Mouse (Mus musculus) cerebellum, postnatal 36 days (tissue): ENCODE measurements around the gene Kbtbd7.
"Not testable (repeated sequence)": the region's sequence is repeated elsewhere in the genome, so short reads cannot be mapped to it uniquely, and the experiment has no call there.

Experiments
- DNase-seq, 2 experiments: peaks; one replicate each; pipeline ENCODE4 v3.0.0; 2021 to 2022; ENCODE audit warnings: mixed read lengths in 2 of 2

Gene Kbtbd7

DNA sequence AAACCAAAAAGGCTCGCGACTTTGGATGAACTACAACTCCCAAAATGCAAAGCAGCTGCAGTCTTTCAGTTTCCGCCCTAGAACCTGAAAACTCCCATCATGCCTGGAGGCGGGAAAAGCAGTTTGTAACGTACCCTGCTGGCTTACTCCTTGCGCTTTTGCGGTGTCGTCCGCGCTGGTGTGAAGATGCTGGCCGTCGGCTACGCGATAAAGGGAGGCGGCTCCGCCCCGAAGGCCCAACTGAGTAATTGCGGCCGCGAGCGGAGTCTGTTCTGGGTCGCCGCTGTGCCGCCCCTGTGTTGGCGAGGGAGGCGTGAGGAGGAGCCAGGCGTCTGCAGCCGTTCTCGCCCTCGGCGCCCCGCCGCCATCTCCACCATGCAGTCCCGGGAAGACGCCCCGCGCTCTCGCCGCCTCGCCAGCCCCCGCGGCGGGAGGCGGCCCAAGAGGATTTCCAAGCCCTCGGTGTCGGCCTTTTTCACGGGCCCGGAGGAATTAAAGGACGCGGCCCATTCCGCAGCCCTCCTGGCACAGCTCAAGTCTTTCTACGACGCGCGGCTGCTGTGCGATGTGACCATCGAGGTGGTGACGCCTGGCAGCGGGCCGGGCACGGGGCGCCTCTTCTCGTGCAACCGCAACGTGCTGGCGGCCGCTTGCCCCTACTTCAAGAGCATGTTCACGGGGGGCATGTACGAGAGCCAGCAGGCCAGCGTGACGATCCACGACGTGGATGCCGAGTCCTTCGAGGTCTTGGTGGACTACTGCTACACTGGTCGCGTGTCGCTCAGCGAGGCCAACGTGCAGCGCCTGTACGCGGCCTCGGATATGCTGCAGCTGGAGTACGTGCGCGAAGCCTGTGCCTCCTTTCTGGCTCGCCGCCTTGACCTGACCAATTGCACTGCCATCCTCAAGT lies 25.6 kb downstream of the Kbtbd7 start, which contains the start of gene Kbtbd6:
TSS of gene Kbtbd6 (plus strand) at position 155 of the 910 bp plus-strand sequence.
- peak; percentile 71 to 79 for DNase-seq

DNA sequence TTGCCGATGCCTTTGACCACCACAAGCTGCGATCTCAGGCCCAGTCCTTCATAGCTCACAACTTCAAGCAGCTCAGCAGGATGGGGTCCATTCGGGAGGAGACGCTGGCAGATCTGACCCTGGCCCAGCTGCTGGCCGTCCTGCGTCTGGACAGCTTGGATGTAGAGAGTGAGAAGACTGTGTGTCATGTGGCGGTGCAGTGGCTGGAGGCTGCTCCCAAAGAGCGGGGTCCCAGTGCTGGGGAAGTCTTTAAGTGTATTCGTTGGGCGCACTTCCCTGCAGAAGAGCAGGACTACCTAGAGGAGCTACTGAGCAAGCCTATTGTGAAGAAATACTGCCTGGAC lies 26.3 kb downstream of the Kbtbd7 start:
- not testable (repeated sequence) for DNase-seq

DNA sequence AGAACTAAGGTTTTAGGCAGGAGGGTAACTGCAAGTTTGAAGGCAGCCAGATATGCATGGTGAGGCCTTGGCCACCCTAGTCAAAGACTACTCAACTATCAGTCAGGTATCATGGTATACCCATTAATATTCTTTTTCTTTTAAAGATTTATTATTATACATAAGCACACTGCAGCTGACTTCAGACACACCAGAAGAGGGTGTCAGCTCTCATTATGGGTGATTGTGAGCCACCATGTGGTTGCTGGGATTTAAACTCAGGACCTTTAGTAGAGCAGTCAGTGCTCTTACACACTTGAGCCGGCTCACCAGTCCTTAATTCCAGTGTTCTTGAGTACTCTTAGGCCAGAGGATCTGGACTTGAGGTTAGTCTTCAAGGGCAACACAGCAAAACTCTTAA lies 34.1 kb downstream of the Kbtbd7 start:
- no peak for DNase-seq

DNA sequence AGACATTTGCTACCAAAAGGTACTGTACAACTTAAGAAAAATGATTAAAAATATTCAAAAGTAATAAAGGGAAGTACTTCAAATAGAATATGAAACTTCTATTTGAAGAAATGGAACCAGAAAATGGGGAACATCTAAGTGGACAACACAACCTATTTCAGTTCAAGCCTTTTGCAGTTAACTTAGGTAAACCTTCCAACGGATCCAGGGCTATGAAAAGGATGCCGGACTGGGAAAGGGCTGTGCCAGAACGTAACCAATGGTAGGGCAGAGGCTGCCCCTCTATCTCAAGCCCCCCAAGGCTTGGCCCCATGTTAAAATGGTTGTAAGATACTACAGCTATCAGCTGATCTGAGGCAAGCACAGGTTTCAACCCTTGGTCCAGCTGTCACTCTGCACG lies 34.7 kb downstream of the Kbtbd7 start:
- no peak for DNase-seq

DNA sequence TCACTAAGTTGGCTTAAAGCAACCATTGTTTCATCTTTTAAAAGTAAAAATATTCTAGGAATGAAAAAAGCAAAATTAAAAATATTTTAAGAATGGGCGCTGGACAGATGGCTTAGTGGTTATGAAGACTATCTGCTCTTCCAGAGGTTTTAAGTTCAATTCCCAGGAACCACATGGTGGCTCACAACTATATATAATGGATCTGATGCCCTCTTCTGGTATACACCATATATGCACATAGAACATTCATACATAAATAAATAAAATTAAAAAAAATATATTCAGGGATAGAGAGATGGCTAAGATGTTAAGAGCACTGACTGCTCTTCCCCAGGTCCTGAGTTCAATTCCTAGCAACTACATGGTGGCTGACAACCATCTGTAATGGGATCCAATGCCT lies 39.3 kb downstream of the Kbtbd7 start:
- DNase-seq: no peak

DNA sequence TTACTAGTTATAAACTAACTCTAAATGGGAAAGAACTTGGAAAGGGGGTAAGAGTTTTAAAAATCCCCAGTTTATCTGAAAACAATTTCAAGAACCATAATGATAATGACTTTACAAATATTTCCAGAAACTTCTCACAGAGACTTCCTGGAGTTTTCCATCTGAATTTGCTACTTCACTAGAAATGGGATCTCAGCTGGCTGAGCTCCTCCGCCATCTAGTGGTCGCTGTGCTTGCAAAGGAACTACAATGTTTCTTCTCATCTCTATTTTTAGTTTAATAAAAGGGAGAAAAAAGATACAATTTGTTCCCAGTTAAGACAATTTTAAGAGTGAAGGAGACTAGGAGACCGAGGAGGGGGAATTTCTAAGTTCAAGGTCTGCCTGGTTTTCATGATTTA lies 41.3 kb downstream of the Kbtbd7 start:
- peak; percentile 49 to 53 for DNase-seq

DNA sequence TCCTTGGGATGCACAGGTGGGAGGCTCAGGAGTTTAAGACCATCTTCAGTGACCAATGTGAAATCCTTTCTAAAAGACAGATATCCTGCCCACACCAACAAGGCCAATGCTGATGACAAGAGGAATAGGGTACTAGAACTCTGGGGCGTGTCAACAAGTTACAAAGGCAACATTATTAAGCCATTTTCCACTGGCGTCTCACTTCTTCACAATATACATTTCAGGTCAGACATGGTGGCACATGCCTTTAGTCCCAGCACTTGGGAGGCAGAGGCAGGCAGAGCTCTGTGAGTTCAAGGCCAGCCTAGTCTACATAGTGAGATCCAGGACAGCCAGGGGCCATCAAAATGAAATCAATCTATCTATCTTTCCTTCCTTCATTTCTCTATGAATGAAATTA lies 47.1 kb downstream of the Kbtbd7 start:
- no peak for DNase-seq
